Mouse (Mus musculus): ENCODE measurements around the gene Cnr1. TPM values are rescaled to one million over a fixed set of nuclear protein-coding genes. Genes with fewer than 3 reads are reported as not detected.

Gene Cnr1
- polyA plus RNA-seq, 1 experiment = 0.29 TPM

GRCm38 (mm10) chr4:33941557-33941956 lies 17.2 kb downstream of the Cnr1 start:
- DNase-seq (ENCODE audit: low spot score) = no peak

GRCm38 (mm10) chr4:33943936-33944335 lies 19.5 kb downstream of the Cnr1 start:
- no peak for DNase-seq (ENCODE audit: low spot score)

GRCm38 (mm10) chr4:33945742-33946141 lies 21.3 kb downstream of the Cnr1 start:
- no peak for DNase-seq (ENCODE audit: low spot score)

- no peak for DNase-seq (ENCODE audit: low spot score)
Observed at GRCm38 (mm10) chr4:33947584-33947983, 23.2 kb downstream of the Cnr1 start.

GRCm38 (mm10) chr4:33957398-33957797 lies 33.0 kb downstream of the Cnr1 start:
- DNase-seq (ENCODE audit: low spot score) = no peak

GRCm38 (mm10) chr4:33958515-33958914 lies 34.1 kb downstream of the Cnr1 start:
- no peak for DNase-seq (ENCODE audit: low spot score)

- no peak for DNase-seq (ENCODE audit: low spot score)
Observed at GRCm38 (mm10) chr4:33959841-33960240, 35.4 kb downstream of the Cnr1 start.

GRCm38 (mm10) chr4:33970726-33971125 lies 46.3 kb downstream of the Cnr1 start:
- no peak for DNase-seq (ENCODE audit: low spot score)

- DNase-seq (ENCODE audit: low spot score) = no peak
Observed at GRCm38 (mm10) chr4:33988466-33989089, 64.2 kb downstream of the Cnr1 start.

- no peak for DNase-seq (ENCODE audit: low spot score)
Observed at GRCm38 (mm10) chr4:33992687-33993086, 68.3 kb downstream of the Cnr1 start.

- DNase-seq (ENCODE audit: low spot score) = no peak
Observed at GRCm38 (mm10) chr4:33996382-33996781, 72.0 kb downstream of the Cnr1 start.

Other genes starting within 250 kb of the Cnr1 start
- 0.19 and 0.54 TPM in 2 replicates for gene Spaca1, start 125.6 kb downstream of the Cnr1 start, polyA plus RNA-seq (2012; rRNA removed)